In the genomic region with DNA sequence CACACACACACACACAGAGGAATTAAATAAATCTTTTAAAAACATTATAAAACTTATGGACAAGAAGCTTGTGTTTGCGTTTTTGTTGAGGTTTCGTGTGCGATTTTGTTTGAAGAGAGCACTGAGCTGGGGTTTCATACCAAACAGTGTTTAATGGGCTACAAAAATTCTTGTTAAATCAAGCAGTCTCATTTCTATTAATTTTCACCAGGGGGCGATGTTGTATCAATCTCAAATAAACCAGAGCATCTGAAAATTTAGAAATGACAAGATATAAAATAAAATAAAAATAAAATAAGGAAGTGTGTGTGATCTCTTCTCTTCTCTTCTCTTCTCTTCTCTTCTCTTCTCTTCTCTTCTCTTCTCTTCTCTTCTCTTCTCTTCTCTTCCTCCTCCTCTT, we compare ENCODE assay signal across 13 mouse cellular contexts. TPM values are rescaled to one million over a fixed set of nuclear protein-coding genes. Genes with fewer than 3 reads are reported as not detected.
DNase-seq lines count a peak whose midpoint lies in the region; TF ChIP-seq lines count a peak whose summit lies in the region.
"Had no signal": no experiment of that assay in that cellular context is flagged by ENCODE, and none has a peak within 500 bp of the region (broad histone marks: within the 10 kb centered on the region; RNA-seq: fewer than 3 reads in every experiment).

No protein-coding gene starts in this region.

- no peaks in the 10 kb centered on the region for H3K4me1 ChIP-seq in cerebellum, adult 2 months (ENCODE audit: control insufficient read depth, insufficient read depth, low read length)

- TF ChIP-seq POLR2A in cerebellum, adult 2 months (IDR thresholded peaks at IDR 0.05; ENCODE audit: borderline replicate concordance, insufficient read depth, low read length): no peak

- H3K4me3 ChIP-seq in cerebellum, adult 2 months (replicated peaks; ENCODE audit: insufficient read depth, low read depth, low read length): no peak overlapping the region
- H3K4me3 ChIP-seq in left cerebral cortex, adult 2 months: no peak overlapping the region

- 30% methylated on average over 4 of the region's 4 CpGs for WGBS in cerebellum, adult 2 months

- no peak overlapping the region for H3K27ac ChIP-seq in cerebellum, adult 2 months (ENCODE audit: insufficient read depth, low read length)
- H3K27ac ChIP-seq in left cerebral cortex, adult 2 months: no peak overlapping the region

- DNase-seq in cerebellum, adult 2 months: no peak
- no peak for DNase-seq in cerebellum, adult 18-20 months
- no peak for DNase-seq in left cerebral cortex, adult 2 months (ENCODE audit: extremely low spot score in 1 of 2, low spot score in 2 of 2)
- no peak for DNase-seq in left cerebral cortex, adult 18-20 months (ENCODE audit: low spot score in 2 of 2)
- peak; percentile 29 for DNase-seq in R1 (ENCODE audit: low read depth, low spot score)
- peak; percentile 48 for DNase-seq in mesoderm, embryonic 11.5 days (ENCODE audit: low read depth, low spot score)
- DNase-seq in frontal cortex, postnatal 14 days (ENCODE audit: low spot score in 2 of 2): no peak
- DNase-seq in gastrocnemius, postnatal 36 days: no peak
- DNase-seq: B cell, adult 2 months; cerebellum, postnatal 25 days; kidney, adult 9 months had no signal

- TF ChIP-seq CTCF in cerebellum, adult 2 months (IDR thresholded peaks at IDR 0.05; ENCODE audit: borderline replicate concordance, insufficient read depth, low read depth, low read length): peak; percentile 37; the same call in 1 of the 2 replicates
- peak; percentile 65 for TF ChIP-seq CTCF in left cerebral cortex, adult 2 months (IDR thresholded peaks at IDR 0.05)

- intact Hi-C loops in left cerebral cortex, adult 2 months (cut with DNase I): loop anchor here (2.0 to 5.0 kb wide), 4 partner anchors 68 to 638 kb away; no protein-coding TSS in a partner anchor
- intact Hi-C loops in gastrocnemius, postnatal 36 days (cut with DNase I): loop anchor here (5.0 kb wide), 1 partner anchor 233 kb away; a partner anchor contains a TSS

- no peaks in the 10 kb centered on the region for H3K27me3 ChIP-seq in cerebellum, adult 2 months (ENCODE audit: control insufficient read depth, insufficient read depth, low read length)

RNA-seq across cellular contexts. Expression of a gene that starts 19.8 kb away (rescaled TPM):
- 22.6 and 25.1 TPM in 2 replicates for polyA plus RNA-seq in cerebellum, adult 2 months (2012; rRNA removed)
- total RNA-seq in left cerebral cortex, adult 2 months (2021): 10 to 100 TPM; 12.9 to 13.5 TPM
- total RNA-seq in left cerebral cortex, adult 18-20 months (2021): 10 to 100 TPM; 12.4 to 13.9 TPM
- total RNA-seq in gastrocnemius, postnatal 36 days (2021): 10 to 100 TPM; 20.2 to 25.9 TPM
- total RNA-seq: megakaryocyte-erythroid progenitor cell, adult 5-6 weeks had no signal

RNA-seq across cellular contexts. Expression of a gene that starts 33.4 kb away (rescaled TPM):
- polyA plus RNA-seq in cerebellum, adult 2 months (2012; rRNA removed): 0.62 and 0.76 TPM in 2 replicates
- 1 to 10 TPM; 1.6 to 2.8 TPM for total RNA-seq in left cerebral cortex, adult 2 months (2021)
- 1 to 10 TPM; 2.3 to 3.0 TPM for total RNA-seq in left cerebral cortex, adult 18-20 months (2021)
- total RNA-seq in gastrocnemius, postnatal 36 days (2021): under 1 TPM; 0.49 to 0.71 TPM
- total RNA-seq: megakaryocyte-erythroid progenitor cell, adult 5-6 weeks; neutrophil, adult 5-6 weeks had no signal

Comparison
In these comparisons a context has a peak if more than half of its experiments do, and no peak if none do; other contexts are left out.
1. DNase-seq: peak in R1 (single experiment) and mesoderm, embryonic 11.5 days (single experiment); none in cerebellum, adult 2 months (0 of 2), cerebellum, adult 18-20 months (0 of 2), left cerebral cortex, adult 2 months (0 of 2), left cerebral cortex, adult 18-20 months (0 of 2), frontal cortex, postnatal 14 days (0 of 2) and gastrocnemius, postnatal 36 days (0 of 2).